Mouse (Mus musculus) midbrain, embryonic 15.5 days (tissue): ENCODE measurements at regions not wholly inside any gene's neighbourhood (a gene's known extent, or its start where the extent isn't known, plus 50 kb on each side); places are given as distances from the start of the nearest gene placed in this dataset.

ENCODE experiments used
- ATAC-seq: fragments of 200-750 bp; cut with Nextera tagmentation; replicated peaks from 2 replicates; pipeline ENCODE4 v1.8.0; 2017; ENCODE audit warnings: moderate TSS enrichment
- H3K27ac ChIP-seq: fragments of 300-500 bp; sonication (generic); 2 replicates; pipeline ENCODE4 v1.5.1; 2015; ENCODE audit warnings: mild to moderate bottlenecking, inconsistent platforms
- H3K27me3 ChIP-seq: fragments of 300-500 bp; sonication (generic); replicated peaks from 2 replicates; pipeline ENCODE4 v1.6.1; 2015; ENCODE audit warnings: inconsistent platforms
- H3K36me3 ChIP-seq: fragments of 300-500 bp; sonication (generic); replicated peaks from 2 replicates; pipeline ENCODE4 v1.6.1; 2015; ENCODE audit warnings: inconsistent platforms
- H3K4me1 ChIP-seq: fragments of 300-500 bp; sonication (generic); 2 replicates; pipeline ENCODE4 v1.6.1; 2015; ENCODE audit warnings: inconsistent platforms
- H3K4me2 ChIP-seq: fragments of 300-500 bp; sonication (generic); 2 replicates; pipeline ENCODE4 v1.6.1; 2015; ENCODE audit warnings: inconsistent platforms, mild to moderate bottlenecking, moderate library complexity
- H3K4me3 ChIP-seq: fragments of 300-500 bp; sonication (generic); 2 replicates; pipeline ENCODE4 v1.5.1; 2015; ENCODE audit warnings: mild to moderate bottlenecking, inconsistent platforms
- H3K9ac ChIP-seq: fragments of 300-500 bp; sonication (generic); 2 replicates; pipeline ENCODE4 v1.6.1; 2015; ENCODE audit warnings: mild to moderate bottlenecking, inconsistent platforms
- H3K9me3 ChIP-seq: fragments of 300-500 bp; sonication (generic); 2 replicates; pipeline ENCODE4 v1.6.1; 2016; ENCODE audit warnings: inconsistent platforms
- WGBS: fragments of 180-500 bp; shearing (Covaris S2); methylation state at CpG from one replicate; pipeline ENCODE4 v1.1.7; 2015; ENCODE audit warnings: mixed read lengths; 5-methylcytosine and 5-hydroxymethylcytosine counted together

- Histone ChIP-seq H3K4me3 (no peak overlapping the region), H3K9me3 (no peaks in the 10 kb centered on the region), H3K9ac (no peak overlapping the region), H3K4me1 (no peaks in the 10 kb centered on the region), H3K27me3 (no peaks in the 10 kb centered on the region), H3K36me3 (no peaks in the 10 kb centered on the region), H3K4me2 (no peak overlapping the region), H3K27ac (no peak overlapping the region)
- WGBS, result 76% methylated on average over 12 of the region's 12 CpGs
- no peak for ATAC-seq
Observed at GRCm38 (mm10) chr10:95025569-95026327, 81.1 kb upstream of the Plxnc1 start.

GRCm38 (mm10) chr10:95021209-95021608, 76.6 kb upstream of the Plxnc1 start:
- Histone ChIP-seq H3K4me2 (no peak overlapping the region), H3K9ac (no peak overlapping the region)
- no peak for ATAC-seq

GRCm38 (mm10) chr10:95016896-95017295, 72.3 kb upstream of the Plxnc1 start:
- no peak overlapping the region for H3K4me2 ChIP-seq
- no peaks in the 10 kb centered on the region for H3K36me3 ChIP-seq
- no peak overlapping the region for H3K27ac ChIP-seq
- ATAC-seq, result no peak
- H3K9me3 ChIP-seq, result no peaks in the 10 kb centered on the region
- no peak overlapping the region for H3K4me3 ChIP-seq
- no peak overlapping the region for H3K9ac ChIP-seq
- no peaks in the 10 kb centered on the region for H3K4me1 ChIP-seq
- 93% methylated on average over 7 of the region's 7 CpGs for WGBS
- no peaks in the 10 kb centered on the region for H3K27me3 ChIP-seq

More at GRCm38 (mm10) chr10:95021209-95021608, 76.6 kb upstream of the Plxnc1 start:
- H3K27ac ChIP-seq, result no peak overlapping the region
- WGBS, result 73% methylated on average over 1 of the region's 1 CpGs
- no peaks in the 10 kb centered on the region for H3K9me3 ChIP-seq
- H3K27me3 ChIP-seq, result no peaks in the 10 kb centered on the region
- no peaks in the 10 kb centered on the region for H3K4me1 ChIP-seq
- H3K36me3 ChIP-seq, result no peaks in the 10 kb centered on the region
- H3K4me3 ChIP-seq, result no peak overlapping the region

- no peak overlapping the region for H3K27ac ChIP-seq
- no peak overlapping the region for H3K4me3 ChIP-seq
- 72% methylated on average over 9 of the region's 9 CpGs for WGBS
- ATAC-seq, result 0 out of 2 replicates have a peak, but pooled peaks have one; percentile 20
- no peaks in the 10 kb centered on the region for H3K27me3 ChIP-seq
- H3K36me3 ChIP-seq, result no peaks in the 10 kb centered on the region
- no peaks in the 10 kb centered on the region for H3K4me1 ChIP-seq
- no peaks in the 10 kb centered on the region for H3K9me3 ChIP-seq
- no peak overlapping the region for H3K9ac ChIP-seq
- no peak overlapping the region for H3K4me2 ChIP-seq
Observed at GRCm38 (mm10) chr10:95015298-95015951, 70.8 kb upstream of the Plxnc1 start.

- H3K27ac ChIP-seq, result no peak overlapping the region
Observed at GRCm38 (mm10) chr10:95013946-95014345, 69.3 kb upstream of the Plxnc1 start.

GRCm38 (mm10) chr10:95013213-95013915, 68.7 kb upstream of the Plxnc1 start:
- H3K27me3 ChIP-seq, result no peaks in the 10 kb centered on the region
- no peak for ATAC-seq
- no peak overlapping the region for H3K4me2 ChIP-seq
- WGBS, result 87% methylated on average over 11 of the region's 11 CpGs
- H3K9ac ChIP-seq, result no peak overlapping the region
- H3K27ac ChIP-seq, result no peak overlapping the region
- no peak overlapping the region for H3K4me3 ChIP-seq
- H3K4me1 ChIP-seq, result no peaks in the 10 kb centered on the region
- H3K9me3 ChIP-seq, result no peaks in the 10 kb centered on the region
- no peaks in the 10 kb centered on the region for H3K36me3 ChIP-seq

More at GRCm38 (mm10) chr10:95013946-95014345, 69.3 kb upstream of the Plxnc1 start:
- WGBS, result 89% methylated on average over 4 of the region's 4 CpGs
- ATAC-seq, result no peak
- Histone ChIP-seq H3K27me3 (no peaks in the 10 kb centered on the region), H3K4me2 (no peak overlapping the region), H3K9ac (no peak overlapping the region), H3K36me3 (no peaks in the 10 kb centered on the region), H3K4me1 (no peaks in the 10 kb centered on the region), H3K9me3 (no peaks in the 10 kb centered on the region), H3K4me3 (no peak overlapping the region)

GRCm38 (mm10) chr10:95010333-95010732, 65.7 kb upstream of the Plxnc1 start:
- no peak for ATAC-seq
- Histone ChIP-seq H3K9ac (no peak overlapping the region), H3K4me1 (no peaks in the 10 kb centered on the region), H3K36me3 (no peaks in the 10 kb centered on the region), H3K4me3 (no peak overlapping the region), H3K9me3 (no peaks in the 10 kb centered on the region), H3K4me2 (no peak overlapping the region), H3K27ac (no peak overlapping the region), H3K27me3 (no peaks in the 10 kb centered on the region)
- WGBS, result 95% methylated on average over 6 of the region's 6 CpGs

- H3K4me1 ChIP-seq, result no peaks in the 10 kb centered on the region
- no peak overlapping the region for H3K27ac ChIP-seq
- H3K4me2 ChIP-seq, result no peak overlapping the region
- H3K4me3 ChIP-seq, result no peak overlapping the region
- no peaks in the 10 kb centered on the region for H3K9me3 ChIP-seq
- H3K27me3 ChIP-seq, result no peaks in the 10 kb centered on the region
- no peaks in the 10 kb centered on the region for H3K36me3 ChIP-seq
- no peak for ATAC-seq
- 77% methylated on average over 1 of the region's 1 CpGs for WGBS
- no peak overlapping the region for H3K9ac ChIP-seq
Observed at GRCm38 (mm10) chr10:95009081-95009480, 64.4 kb upstream of the Plxnc1 start.

GRCm38 (mm10) chr10:95004065-95004763, 59.6 kb upstream of the Plxnc1 start:
- Histone ChIP-seq H3K27me3 (no peaks in the 10 kb centered on the region), H3K36me3 (no peaks in the 10 kb centered on the region), H3K4me3 (no peak overlapping the region), H3K4me1 (no peaks in the 10 kb centered on the region), H3K9me3 (no peaks in the 10 kb centered on the region), H3K27ac (no peak overlapping the region), H3K4me2 (no peak overlapping the region), H3K9ac (no peak overlapping the region)
- 83% methylated on average over 9 of the region's 9 CpGs for WGBS
- no peak for ATAC-seq

- H3K27me3 ChIP-seq, result no peaks in the 10 kb centered on the region
- no peak overlapping the region for H3K9ac ChIP-seq
- ATAC-seq, result no peak
- no peaks in the 10 kb centered on the region for H3K4me1 ChIP-seq
- no peak overlapping the region for H3K4me2 ChIP-seq
- no peaks in the 10 kb centered on the region for H3K36me3 ChIP-seq
- H3K9me3 ChIP-seq, result no peaks in the 10 kb centered on the region
- WGBS, result 87% methylated on average over 7 of the region's 7 CpGs
- no peak overlapping the region for H3K27ac ChIP-seq
- no peak overlapping the region for H3K4me3 ChIP-seq
Observed at GRCm38 (mm10) chr10:95003621-95004020, 59.0 kb upstream of the Plxnc1 start.

- WGBS, result 82% methylated on average over 6 of the region's 6 CpGs
- H3K9ac ChIP-seq, result no peak overlapping the region
- ATAC-seq, result no peak
- no peaks in the 10 kb centered on the region for H3K27me3 ChIP-seq
- no peaks in the 10 kb centered on the region for H3K4me1 ChIP-seq
- H3K4me3 ChIP-seq, result no peak overlapping the region
- no peaks in the 10 kb centered on the region for H3K36me3 ChIP-seq
- no peak overlapping the region for H3K4me2 ChIP-seq
- H3K9me3 ChIP-seq, result no peaks in the 10 kb centered on the region
- H3K27ac ChIP-seq, result no peak overlapping the region
Observed at GRCm38 (mm10) chr10:95001650-95002049, 57.0 kb upstream of the Plxnc1 start.

GRCm38 (mm10) chr10:94999716-95000115, 55.1 kb upstream of the Plxnc1 start:
- H3K27me3 ChIP-seq, result no peaks in the 10 kb centered on the region
- no peak overlapping the region for H3K4me2 ChIP-seq
- H3K9me3 ChIP-seq, result no peaks in the 10 kb centered on the region
- H3K9ac ChIP-seq, result no peak overlapping the region
- H3K4me3 ChIP-seq, result no peak overlapping the region
- 88% methylated on average over 5 of the region's 5 CpGs for WGBS
- no peaks in the 10 kb centered on the region for H3K36me3 ChIP-seq
- H3K27ac ChIP-seq, result no peak overlapping the region
- H3K4me1 ChIP-seq, result no peaks in the 10 kb centered on the region
- no peak for ATAC-seq
